ENCODE assay signal across 8 mouse cellular contexts in the genomic region with DNA sequence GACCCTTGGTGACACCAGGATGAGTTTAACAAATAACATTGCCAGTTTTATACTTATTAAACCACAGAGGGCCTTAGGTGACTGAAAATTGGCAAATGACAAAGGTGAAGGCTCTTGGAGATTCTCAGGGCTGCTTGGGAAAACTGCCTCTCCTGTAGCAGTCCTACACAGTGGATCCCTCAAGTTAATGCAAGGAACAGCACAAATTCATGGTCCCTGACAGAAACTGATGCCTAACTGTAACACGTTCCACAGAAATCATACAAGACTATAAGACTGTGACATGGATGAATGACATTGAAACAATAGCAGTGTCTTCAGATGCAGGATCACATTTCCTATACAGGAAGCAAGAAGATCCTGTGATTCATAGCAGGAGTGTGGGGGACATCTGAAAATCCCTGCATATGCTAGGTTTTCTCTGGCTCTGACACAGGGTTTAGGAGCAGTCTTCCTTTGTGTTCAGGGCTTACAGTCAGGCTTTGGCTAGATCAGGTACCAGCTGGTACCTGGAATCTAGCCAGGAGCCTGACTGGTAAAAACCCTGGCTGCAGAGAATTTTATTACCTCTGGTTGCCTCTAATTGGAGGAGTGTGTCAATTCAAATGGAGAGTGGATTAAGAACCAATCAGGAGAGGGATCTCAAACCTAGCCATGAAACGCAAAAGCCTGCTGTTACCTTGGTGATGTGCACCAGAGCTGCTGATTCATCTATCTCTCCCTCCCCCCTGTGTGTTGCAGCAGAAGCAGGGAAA.
A peak's percentile ranks its signal among the peaks of the same experiment; 100 is the strongest.
DNase-seq lines count a peak whose midpoint lies in the region; ATAC-seq and TF ChIP-seq lines count a peak whose summit lies in the region.

No protein-coding gene starts in this region.

- H3K4me1 ChIP-seq in lung, embryonic 14.5 days (ENCODE audit: insufficient read depth): no peaks in the 10 kb centered on the region
- H3K4me1 ChIP-seq in embryonic facial prominence, embryonic 14.5 days (ENCODE audit: control insufficient read depth, insufficient read depth, low read length): no peaks in the 10 kb centered on the region
- H3K4me1 ChIP-seq in midbrain, embryonic 15.5 days: peaks cover 7% of the 10 kb centered on the region

- H3K9ac ChIP-seq in lung, embryonic 14.5 days: no peak overlapping the region
- no peak overlapping the region for H3K9ac ChIP-seq in embryonic facial prominence, embryonic 14.5 days (ENCODE audit: low read depth, low read length)
- no peak overlapping the region for H3K9ac ChIP-seq in midbrain, embryonic 15.5 days

- H3K4me3 ChIP-seq in lung, embryonic 14.5 days (ENCODE audit: low read depth, low read length): no peak overlapping the region
- no peak overlapping the region for H3K4me3 ChIP-seq in embryonic facial prominence, embryonic 14.5 days (ENCODE audit: low read depth, low read length)
- H3K4me3 ChIP-seq in midbrain, embryonic 15.5 days: no peak overlapping the region

- TF ChIP-seq CTCF in lung, embryonic 14.5 days (IDR thresholded peaks at IDR 0.05; ENCODE audit: low read depth): no peak

- no peak for ATAC-seq in lung, embryonic 14.5 days (ENCODE audit: insufficient read depth)
- peak; percentile 91 for ATAC-seq in embryonic facial prominence, embryonic 14.5 days (ENCODE audit: low read depth)
- peak; percentile 96 for ATAC-seq in midbrain, embryonic 15.5 days (replicated peaks)

- H3K27me3 ChIP-seq in lung, embryonic 14.5 days (ENCODE audit: insufficient read depth, low read length): no peaks in the 10 kb centered on the region
- no peaks in the 10 kb centered on the region for H3K27me3 ChIP-seq in embryonic facial prominence, embryonic 14.5 days (replicated peaks; ENCODE audit: control insufficient read depth, insufficient read depth, low read length)
- no peaks in the 10 kb centered on the region for H3K27me3 ChIP-seq in midbrain, embryonic 15.5 days (replicated peaks)

- no peak overlapping the region for H3K27ac ChIP-seq in lung, embryonic 14.5 days (ENCODE audit: low read depth)
- H3K27ac ChIP-seq in embryonic facial prominence, embryonic 14.5 days (replicated peaks; ENCODE audit: low read depth, low read length): no peak overlapping the region
- peak overlapping the region; percentile 81 for H3K27ac ChIP-seq in midbrain, embryonic 15.5 days

- no peaks in the 10 kb centered on the region for H3K9me3 ChIP-seq in lung, embryonic 14.5 days (ENCODE audit: low read depth, low read length)
- H3K9me3 ChIP-seq in embryonic facial prominence, embryonic 14.5 days (ENCODE audit: control insufficient read depth, low read length): no peaks in the 10 kb centered on the region
- H3K9me3 ChIP-seq in midbrain, embryonic 15.5 days: no peaks in the 10 kb centered on the region

- H3K36me3 ChIP-seq in lung, embryonic 14.5 days (ENCODE audit: insufficient read depth): no peaks in the 10 kb centered on the region
- no peaks in the 10 kb centered on the region for H3K36me3 ChIP-seq in embryonic facial prominence, embryonic 14.5 days (ENCODE audit: control insufficient read depth, insufficient read depth, low read length)
- H3K36me3 ChIP-seq in midbrain, embryonic 15.5 days (replicated peaks): no peaks in the 10 kb centered on the region

- no peak overlapping the region for H3K4me2 ChIP-seq in lung, embryonic 14.5 days
- no peak overlapping the region for H3K4me2 ChIP-seq in embryonic facial prominence, embryonic 14.5 days (ENCODE audit: low read depth, low read length)
- peak overlapping the region; percentile 34 for H3K4me2 ChIP-seq in midbrain, embryonic 15.5 days

- WGBS in lung, embryonic 14.5 days: 46% methylated on average over 2 of the region's 2 CpGs
- 53% methylated on average over 2 of the region's 2 CpGs for whole genome bisulfite sequencing in embryonic facial prominence, embryonic 14.5 days
- WGBS in midbrain, embryonic 15.5 days: 37% methylated on average over 2 of the region's 2 CpGs

- DNase-seq in lung, embryonic 14.5 days: peak; percentile 4
- DNase-seq in lung, postnatal 25 days (ENCODE audit: low spot score): no peak
- peak; percentile 27 for DNase-seq in embryonic facial prominence, embryonic 14.5 days (ENCODE audit: low spot score)
- peak; percentile 79 for DNase-seq in layer of hippocampus, adult 11-12 months (ENCODE audit: low spot score)
- DNase-seq in thymus, postnatal 10 days (ENCODE audit: low spot score in 2 of 2): no peak
- no peak for DNase-seq in thymus, postnatal 36 days
- no peak for DNase-seq in ovary, postnatal 36 days (ENCODE audit: low spot score)

Comparison
In these comparisons a context has a peak if more than half of its experiments do, and no peak if none do; other contexts are left out.
1. DNase-seq: peak in lung, embryonic 14.5 days (single experiment), embryonic facial prominence, embryonic 14.5 days (single experiment) and layer of hippocampus, adult 11-12 months (single experiment); none in lung, postnatal 25 days (single experiment), thymus, postnatal 10 days (0 of 2), thymus, postnatal 36 days (0 of 2) and ovary, postnatal 36 days (single experiment).